Mouse (Mus musculus) olfactory bulb, adult 2 months (tissue): ENCODE measurements around the gene Atxn7l2.
"Not testable (repeated sequence)": the region's sequence is repeated elsewhere in the genome, so short reads cannot be mapped to it uniquely, and the experiment has no call there.

Source experiments
- CTCF ChIP-seq: fragments of 200-500 bp; IDR thresholded peaks from 2 replicates; pipeline ENCODE4 v1.5.1; 2012; ENCODE audit warnings: low read depth, mild to moderate bottlenecking, low read length, moderate library complexity; ENCODE audit not compliant: insufficient read depth
- POLR2A ChIP-seq: fragments of 200-500 bp; IDR thresholded peaks from 2 replicates; pipeline ENCODE4 v1.6.1; 2012; ENCODE audit warnings: mild to moderate bottlenecking, low read depth, low read length, moderate library complexity; ENCODE audit not compliant: insufficient read depth

- not testable (repeated sequence) for TF ChIP-seq CTCF, POLR2A
These were observed 26.9 kb upstream of the Atxn7l2 start for GRCm38 (mm10) chr3:108237474-108238102.
